Mouse (Mus musculus): ENCODE results near the gene Tead4. TPM values are rescaled to one million over a fixed set of nuclear protein-coding genes. Genes with fewer than 3 reads are reported as not detected.

Tead4 gene
- total RNA-seq, 2 experiments from 2014 or later = 5.7 to 6.1 TPM

DNA sequence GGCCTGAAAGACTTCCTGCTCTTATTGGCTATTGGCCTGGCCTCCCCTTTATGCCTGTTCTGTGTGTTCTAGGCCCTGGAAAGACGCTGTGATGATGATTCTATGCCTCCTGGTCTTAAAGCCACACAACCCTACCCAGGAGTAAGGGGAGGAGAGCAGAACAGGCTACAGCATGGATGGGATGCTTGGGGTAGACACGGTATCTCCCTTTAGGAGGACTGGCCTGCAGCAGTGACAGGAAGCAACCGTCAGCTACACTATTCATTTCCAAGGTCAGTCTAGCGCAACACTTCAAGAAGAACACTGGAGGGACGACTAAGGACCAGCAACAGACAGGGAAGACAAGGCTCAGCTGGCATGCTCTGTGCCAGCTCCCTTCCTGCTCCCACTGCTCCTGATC lies 119.4 kb downstream of the Tead4 start:
- intact Hi-C loops (cut with DNase I) = no loop called here
- no peak for DNase-seq

DNA sequence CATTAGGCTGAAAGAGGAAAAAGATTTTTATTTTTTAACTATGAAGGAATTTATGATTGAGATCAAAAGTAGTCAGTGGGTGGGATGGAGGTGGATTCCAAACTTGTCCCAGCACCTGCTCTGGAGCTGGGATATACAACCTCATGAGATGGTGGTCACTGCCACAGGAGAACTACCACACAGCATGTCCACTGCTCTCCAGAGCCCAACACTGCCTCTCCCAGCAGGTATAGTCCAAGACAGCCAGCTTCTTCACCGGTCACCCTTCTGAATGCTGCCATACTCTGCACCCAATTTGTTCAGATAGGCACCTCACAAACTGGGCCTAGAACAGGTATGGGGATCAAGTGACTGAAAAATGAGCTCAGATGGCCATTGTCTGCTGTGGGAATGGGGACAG lies 121.0 kb downstream of the Tead4 start:
- intact Hi-C loops (cut with DNase I) = no loop called here
- DNase-seq = no peak

DNA sequence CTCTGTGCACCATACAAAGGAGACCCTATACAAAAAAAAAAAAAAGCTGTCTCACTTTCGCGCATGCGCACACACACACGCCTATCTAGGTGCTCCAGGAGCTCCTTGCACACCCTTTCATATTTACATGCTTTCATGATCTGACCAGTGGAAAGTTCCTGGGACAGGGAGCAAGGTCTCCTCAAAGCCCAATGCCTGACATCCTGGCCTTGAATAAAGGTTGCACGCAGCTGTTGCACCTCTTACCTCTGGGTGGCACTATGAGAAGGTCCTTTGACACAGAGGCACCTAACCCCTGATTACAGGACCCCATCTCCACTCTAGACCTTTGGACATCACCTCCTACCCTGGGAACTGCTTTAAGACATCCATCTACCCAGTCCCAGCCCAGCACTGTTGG lies 121.4 kb downstream of the Tead4 start:
- intact Hi-C loops (cut with DNase I) = no loop called here
- no peak for DNase-seq

DNA sequence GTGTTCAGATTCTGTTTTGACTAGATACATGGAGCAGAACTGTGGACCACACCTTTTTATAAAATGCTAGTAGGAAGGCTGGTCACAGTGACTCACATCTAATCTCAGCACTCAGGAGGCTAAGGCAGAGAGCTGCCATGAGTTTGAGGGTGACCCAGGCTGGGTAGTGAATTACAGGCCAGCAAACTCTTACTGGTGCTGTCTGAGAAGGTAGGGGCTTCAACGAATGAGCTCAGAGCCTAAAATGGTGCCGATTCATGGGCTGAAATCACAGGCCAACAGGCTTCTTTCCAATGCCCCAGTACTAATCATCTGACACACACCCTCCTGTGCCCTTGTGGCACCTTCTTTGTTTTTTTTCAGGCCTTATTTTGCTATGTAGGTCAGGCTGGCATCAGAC lies 121.9 kb downstream of the Tead4 start:
- DNase-seq = no peak
- intact Hi-C loops (cut with DNase I) = no loop called here

Other genes starting within 250 kb of the Tead4 start
- gene Tspan9, start 157.2 kb downstream of the Tead4 start, total RNA-seq (2021) = 100 to 1,000 TPM; 184 to 197 TPM
- gene Tulp3, start 55.0 kb upstream of the Tead4 start, total RNA-seq (2021) = 1 to 10 TPM; 8.7 to 8.9 TPM
- 10 to 100 TPM; 14.7 to 15.3 TPM for gene Rhno1, start 62.1 kb upstream of the Tead4 start, total RNA-seq (2021)
- gene Foxm1, start 62.1 kb upstream of the Tead4 start, total RNA-seq (2021) = 10 to 100 TPM; 10.4 to 14.1 TPM
- not detected for gene Tex52, start 74.6 kb upstream of the Tead4 start, total RNA-seq (2021)
- not detected for gene Gm44596, start 74.7 kb upstream of the Tead4 start, total RNA-seq (2021)
- 1 to 10 TPM; 3.6 TPM for gene Nrip2, start 98.5 kb upstream of the Tead4 start, total RNA-seq (2021)
- gene Itfg2, start 124.1 kb upstream of the Tead4 start, total RNA-seq (2021) = 10 to 100 TPM; 21.5 to 30.8 TPM
- 100 to 1,000 TPM; 202 to 247 TPM for gene Fkbp4, start 137.9 kb upstream of the Tead4 start, total RNA-seq (2021)
- 1 to 10 TPM in 1 of 2 experiments, under 1 TPM in 1; 0.50 to 1.3 TPM for gene Pzp, start 225.9 kb upstream of the Tead4 start, total RNA-seq (2021)